Mouse (Mus musculus): ENCODE measurements around the gene Tab3. TPM values are rescaled to one million over a fixed set of nuclear protein-coding genes. Genes with fewer than 3 reads are reported as not detected.

Tab3 gene
- 1 to 10 TPM; 2.4 to 3.5 (median 2.9) TPM for polyA plus RNA-seq (2017; shearing (Covaris generic))

DNA sequence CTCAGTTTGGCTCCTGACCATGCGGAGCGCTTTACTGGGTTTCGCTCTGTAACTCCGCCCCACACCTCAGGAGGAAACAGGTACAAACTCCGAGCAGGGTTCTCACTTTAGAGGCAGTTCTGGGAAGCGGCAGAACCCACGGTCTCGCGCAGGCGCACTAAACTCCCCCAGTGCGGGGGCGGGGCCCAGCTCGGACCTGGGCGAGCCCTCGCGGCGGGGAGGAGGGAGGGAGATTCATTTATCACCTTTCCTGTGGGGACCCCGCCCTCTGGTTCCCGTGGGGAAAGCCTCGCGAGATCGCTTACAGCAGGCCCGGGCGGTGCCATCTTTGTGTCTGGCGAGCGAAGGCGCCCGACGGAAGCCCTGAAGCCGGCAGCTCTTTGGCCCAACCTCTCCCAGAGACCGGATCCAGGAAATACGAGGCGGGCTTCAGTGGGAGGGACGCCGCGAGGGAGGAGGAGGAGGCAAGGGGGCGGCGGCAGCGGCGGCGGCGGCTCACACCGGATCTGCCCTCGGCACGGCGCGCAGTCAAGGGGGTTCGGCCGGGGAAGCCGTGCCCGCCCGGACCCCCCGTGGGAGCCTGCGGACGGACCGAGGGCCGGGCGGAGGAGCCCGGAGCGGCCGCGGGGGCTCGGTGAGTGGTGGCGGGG, at the start of gene Tab3:
Gene Tab3, plus strand, starts transcription at position 491 of the 650 bp plus-strand sequence.
- ATAC-seq, result peak; percentile 90

DNA sequence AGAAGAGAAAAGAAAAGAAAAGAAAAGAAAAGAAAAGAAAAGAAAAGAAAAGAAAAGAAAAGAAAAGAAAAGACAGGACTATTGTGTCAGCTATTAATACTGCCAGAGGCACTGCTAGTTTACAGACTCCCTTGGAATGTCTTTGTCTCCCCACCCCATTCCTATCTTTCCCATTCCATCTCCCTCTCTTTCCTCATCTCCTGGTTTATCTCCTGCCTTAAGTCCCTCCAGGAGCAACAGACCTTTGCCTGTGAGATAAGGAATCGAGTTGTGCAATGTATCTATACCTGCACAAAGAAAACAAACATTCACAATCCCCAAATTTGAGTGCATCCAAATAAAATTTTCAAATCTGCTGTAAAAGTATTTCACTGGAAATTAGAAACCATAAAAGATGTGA, 48.3 kb upstream of the Tab3 start:
- ATAC-seq, result no peak

- no peak for ATAC-seq
Measured at GRCm38 (mm10) chrX:85526263-85527019, 47.4 kb upstream of the Tab3 start.

GRCm38 (mm10) chrX:85558931-85559330, 14.9 kb upstream of the Tab3 start:
- ATAC-seq, result no peak

GRCm38 (mm10) chrX:85566256-85566655, 7.6 kb upstream of the Tab3 start:
- ATAC-seq, result no peak

- ATAC-seq, result peak; percentile 26
Measured at GRCm38 (mm10) chrX:85574182-85574541, 340 bp downstream of the Tab3 start.

DNA sequence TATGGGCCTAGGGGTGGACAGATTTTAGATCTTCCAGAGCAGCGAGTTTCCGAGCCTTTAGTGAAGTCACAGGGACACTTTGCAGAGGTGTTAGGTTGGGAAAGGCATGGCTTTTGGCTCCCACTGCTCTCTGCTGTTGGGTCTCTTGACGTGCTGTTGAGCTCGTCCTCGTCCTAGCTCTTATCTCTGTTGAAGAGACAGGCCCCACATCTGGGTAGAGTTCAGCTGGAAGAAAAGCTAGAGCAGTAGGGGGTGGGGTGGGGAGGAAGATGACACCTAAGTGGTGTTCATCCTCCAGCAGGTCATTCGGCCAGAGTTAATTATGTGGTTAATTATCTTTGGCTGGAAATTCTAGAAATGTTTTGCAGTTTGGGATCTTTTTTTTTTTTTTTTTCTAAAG, 2.5 kb downstream of the Tab3 start:
- ATAC-seq, result no peak

DNA sequence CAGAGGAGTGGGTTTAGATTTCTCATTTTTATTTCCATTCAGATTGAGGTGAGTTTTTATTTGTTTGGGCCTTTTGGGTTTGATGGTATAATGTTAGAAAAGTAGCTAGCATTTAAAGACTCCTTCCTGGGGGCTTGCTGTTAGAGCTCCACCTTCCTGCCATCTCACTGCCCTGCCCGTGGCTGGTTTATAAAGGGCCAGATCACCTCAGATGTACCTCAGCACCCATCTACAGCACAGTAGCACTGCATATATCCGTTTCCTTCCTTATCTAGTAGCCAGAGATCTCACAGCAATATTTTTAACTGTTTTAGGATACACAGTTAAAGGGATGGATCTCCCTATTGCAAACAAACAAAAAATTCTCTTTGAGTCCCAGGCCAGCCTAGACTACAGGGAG, 6.9 kb downstream of the Tab3 start:
- ATAC-seq, result no peak

- no peak for ATAC-seq
Measured at GRCm38 (mm10) chrX:85582517-85582916, 8.7 kb downstream of the Tab3 start.

DNA sequence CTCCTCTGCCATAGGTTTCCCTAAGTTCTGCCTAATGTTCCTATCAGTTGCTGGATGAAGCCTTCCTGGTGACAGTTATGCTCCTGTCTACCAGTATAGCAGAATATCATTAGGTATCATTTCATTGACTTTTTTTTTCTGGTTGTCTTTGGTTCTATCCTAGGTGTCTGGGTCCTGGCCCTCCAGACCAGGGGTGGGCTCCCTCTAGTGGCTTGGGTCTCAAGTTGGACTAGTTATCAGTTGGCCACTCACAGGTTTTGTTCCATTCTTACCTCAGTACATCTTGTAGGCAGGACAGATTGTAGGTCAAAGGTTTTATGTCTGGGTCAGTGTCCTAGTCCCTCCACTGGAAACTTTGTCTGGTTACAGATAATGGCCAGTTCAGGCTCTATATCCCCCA, 11.8 kb downstream of the Tab3 start:
- ATAC-seq, result no peak

DNA sequence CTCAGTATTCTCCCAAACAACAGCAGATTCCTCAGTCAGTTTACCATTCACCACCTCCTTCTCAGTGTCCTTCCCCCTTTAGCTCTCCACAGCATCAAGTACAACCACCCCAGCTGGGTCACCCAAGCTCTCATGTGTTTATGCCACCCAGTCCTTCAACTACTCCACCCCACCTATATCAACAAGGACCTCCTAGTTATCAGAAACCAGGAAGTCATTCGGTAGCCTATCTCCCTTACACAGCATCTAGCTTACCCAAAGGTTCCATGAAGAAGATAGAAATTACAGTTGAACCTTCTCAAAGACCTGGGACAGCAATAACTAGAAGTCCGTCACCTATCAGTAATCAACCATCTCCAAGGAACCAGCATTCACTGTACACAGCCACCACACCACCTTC, 40.9 kb downstream of the Tab3 start:
- no peak for ATAC-seq

- ATAC-seq, result peak; percentile 48
Measured at GRCm38 (mm10) chrX:85646204-85646777, 72.5 kb downstream of the Tab3 start.

DNA sequence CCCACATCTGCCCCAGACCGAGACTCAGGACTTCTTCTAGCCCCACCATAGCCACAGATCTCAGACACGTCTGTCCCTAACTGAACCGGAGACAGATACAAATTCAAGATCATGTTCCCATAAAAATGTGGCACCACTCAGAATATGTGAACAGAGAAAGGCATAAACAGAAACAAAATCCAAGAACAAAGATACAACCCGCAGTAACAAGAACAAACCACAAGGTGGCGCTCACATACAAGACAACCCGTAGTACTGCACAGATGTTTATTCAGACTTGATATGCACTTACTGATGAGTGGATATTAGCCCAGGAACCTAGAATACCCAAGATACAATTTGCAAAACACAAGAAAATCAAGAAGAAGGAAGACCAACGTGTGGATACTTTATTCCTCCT, 103.0 kb downstream of the Tab3 start:
- ATAC-seq, result peak; percentile 48

DNA sequence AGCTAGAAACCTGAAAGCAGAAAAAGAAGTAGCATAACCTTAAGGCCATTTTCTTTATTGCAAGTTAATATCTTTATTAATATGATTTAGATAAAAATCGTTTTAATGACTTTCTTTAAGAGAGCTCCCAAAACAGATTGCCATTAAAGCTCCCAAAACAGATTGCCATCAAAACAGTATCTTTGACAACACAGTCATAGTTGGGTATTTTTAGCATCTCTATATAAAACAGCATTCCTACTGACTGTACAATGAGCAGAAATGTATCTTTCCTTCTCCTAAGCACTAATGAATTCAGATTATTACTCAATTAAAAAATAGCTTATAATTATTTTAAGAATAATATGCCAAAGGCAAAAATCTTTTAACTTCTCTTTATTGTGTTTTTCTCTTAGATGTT, 108.3 kb downstream of the Tab3 start:
- no peak for ATAC-seq

- ATAC-seq, result no peak
Measured at GRCm38 (mm10) chrX:85683723-85684122, 109.9 kb downstream of the Tab3 start.

Other genes with a start within 250 kb of the Tab3 start
- 1 to 10 TPM; 2.5 to 3.3 (median 3.2) TPM for gene Gk, start 202.8 kb downstream of the Tab3 start, polyA plus RNA-seq (2017; shearing (Covaris generic))

Measured in inflammation-experienced regulatory T-cells, adult 6 months (primary cell).